Mouse (Mus musculus): ENCODE results near the gene Fmo2.

DNA sequence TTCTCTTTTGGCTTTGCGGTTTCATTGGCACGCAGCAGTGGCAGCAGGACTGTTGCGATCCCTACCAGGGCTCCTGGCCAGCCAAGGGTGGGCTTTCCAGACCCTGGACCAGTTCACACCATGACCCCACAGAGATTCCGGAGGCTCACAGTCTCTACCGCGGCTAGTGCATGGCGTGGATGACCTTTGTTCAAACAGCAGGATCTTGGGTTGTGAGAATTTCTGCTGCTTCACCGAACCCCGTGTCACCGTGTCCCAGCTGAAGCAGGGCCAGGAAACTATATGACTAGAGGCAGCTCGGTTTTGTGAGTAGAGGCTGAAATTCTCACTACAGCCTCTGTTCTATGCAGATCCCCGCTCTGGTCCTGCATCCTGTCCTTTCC lies 39.8 kb downstream of the Fmo2 start:
- no peak for TF ChIP-seq CTCF (IDR thresholded peaks at IDR 0.05; ENCODE audit: borderline replicate concordance, insufficient read depth, low read depth, low read length)
- TF ChIP-seq POLR2A (IDR thresholded peaks at IDR 0.05; ENCODE audit: borderline replicate concordance, insufficient read depth, low read length): no peak
